ENCODE assay signal across 9 mouse cellular contexts in genomic region chr6:7472366-7473026, GRCm38 (mm10).
DNase-seq lines count a peak whose midpoint lies in the region; ATAC-seq lines count a peak whose summit lies in the region.
"Had no signal": no experiment of that assay in that cellular context is flagged by ENCODE, and none has a peak within 500 bp of the region (broad histone marks: within the 10 kb centered on the region; RNA-seq: fewer than 3 reads in every experiment).

No protein-coding gene starts in this region.

- H3K4me2 ChIP-seq in hindbrain, embryonic 15.5 days: no peak overlapping the region
- no peak overlapping the region for H3K4me2 ChIP-seq in hindbrain, embryonic 14.5 days (replicated peaks)
- H3K4me2 ChIP-seq in liver, embryonic 12.5 days: no peak overlapping the region
- no peak overlapping the region for H3K4me2 ChIP-seq in midbrain, embryonic 16.5 days (ENCODE audit: low read length)

- peak; percentile 69; the same call in 1 of the 2 replicates for ATAC-seq in hindbrain, embryonic 15.5 days (ENCODE audit: low FRiP score, low read depth)
- no peak for ATAC-seq in hindbrain, embryonic 14.5 days (ENCODE audit: low FRiP score)
- no peak for ATAC-seq in liver, embryonic 12.5 days
- ATAC-seq in midbrain, embryonic 16.5 days: no peak

- H3K9ac ChIP-seq in hindbrain, embryonic 15.5 days: no peak overlapping the region
- no peak overlapping the region for H3K9ac ChIP-seq in hindbrain, embryonic 14.5 days
- H3K9ac ChIP-seq in liver, embryonic 12.5 days: no peak overlapping the region
- H3K9ac ChIP-seq in midbrain, embryonic 16.5 days (ENCODE audit: low read depth, low read length): no peak overlapping the region
- H3K9ac ChIP-seq: liver, embryonic 14.5 days had no signal

- H3K4me1 ChIP-seq in hindbrain, embryonic 15.5 days (replicated peaks): no peaks in the 10 kb centered on the region
- H3K4me1 ChIP-seq in hindbrain, embryonic 14.5 days (replicated peaks; ENCODE audit: control insufficient read depth, insufficient read depth, low read length): no peaks in the 10 kb centered on the region
- H3K4me1 ChIP-seq in liver, embryonic 12.5 days: no peaks in the 10 kb centered on the region
- H3K4me1 ChIP-seq in midbrain, embryonic 16.5 days (ENCODE audit: control insufficient read depth, insufficient read depth, low read length): no peaks in the 10 kb centered on the region

- DNase-seq in hindbrain, embryonic 14.5 days (ENCODE audit: low spot score): no peak
- DNase-seq in 3T3-L1 (ENCODE audit: low read depth, low spot score): peak; percentile 91
- peak; percentile 47 for DNase-seq in adrenal gland, postnatal 25 days
- DNase-seq in layer of hippocampus, adult 11-12 months (ENCODE audit: low spot score): peak; percentile 38
- no peak for DNase-seq in embryo, embryonic 11 days

- 65% methylated on average over 7 of the region's 7 CpGs for WGBS in hindbrain, embryonic 15.5 days
- WGBS in hindbrain, embryonic 14.5 days: 70% methylated on average over 7 of the region's 7 CpGs
- 37% methylated on average over 7 of the region's 7 CpGs for WGBS in liver, embryonic 12.5 days (ENCODE audit: insufficient replicate concordance)
- 69% methylated on average over 7 of the region's 7 CpGs for WGBS in midbrain, embryonic 16.5 days

- H3K36me3 ChIP-seq in hindbrain, embryonic 15.5 days: no peaks in the 10 kb centered on the region
- H3K36me3 ChIP-seq in hindbrain, embryonic 14.5 days (replicated peaks; ENCODE audit: control insufficient read depth, insufficient read depth): no peaks in the 10 kb centered on the region
- H3K36me3 ChIP-seq in liver, embryonic 12.5 days: no peaks in the 10 kb centered on the region
- no peaks in the 10 kb centered on the region for H3K36me3 ChIP-seq in midbrain, embryonic 16.5 days (ENCODE audit: control insufficient read depth, insufficient read depth, low read length)

- H3K9me3 ChIP-seq in hindbrain, embryonic 15.5 days: no peaks in the 10 kb centered on the region
- no peaks in the 10 kb centered on the region for H3K9me3 ChIP-seq in hindbrain, embryonic 14.5 days (ENCODE audit: control insufficient read depth, low read length)
- H3K9me3 ChIP-seq in liver, embryonic 12.5 days (replicated peaks): no peaks in the 10 kb centered on the region
- H3K9me3 ChIP-seq in midbrain, embryonic 16.5 days (replicated peaks; ENCODE audit: control insufficient read depth, low read length, poor library complexity, severe bottlenecking): no peaks in the 10 kb centered on the region

- no peak overlapping the region for H3K4me3 ChIP-seq in hindbrain, embryonic 15.5 days
- no peak overlapping the region for H3K4me3 ChIP-seq in hindbrain, embryonic 14.5 days (replicated peaks; ENCODE audit: low read length)
- no peak overlapping the region for H3K4me3 ChIP-seq in liver, embryonic 12.5 days
- no peak overlapping the region for H3K4me3 ChIP-seq in midbrain, embryonic 16.5 days (ENCODE audit: low read depth, low read length)

- no peaks in the 10 kb centered on the region for H3K27me3 ChIP-seq in hindbrain, embryonic 15.5 days
- no peaks in the 10 kb centered on the region for H3K27me3 ChIP-seq in hindbrain, embryonic 14.5 days (ENCODE audit: control insufficient read depth, insufficient read depth, low read length)
- H3K27me3 ChIP-seq in liver, embryonic 12.5 days (replicated peaks): no peaks in the 10 kb centered on the region
- no peaks in the 10 kb centered on the region for H3K27me3 ChIP-seq in midbrain, embryonic 16.5 days (ENCODE audit: control insufficient read depth, insufficient read depth, low read depth, low read length)

- H3K27ac ChIP-seq in hindbrain, embryonic 15.5 days (replicated peaks): no peak overlapping the region
- no peak overlapping the region for H3K27ac ChIP-seq in hindbrain, embryonic 14.5 days
- H3K27ac ChIP-seq in liver, embryonic 12.5 days: no peak overlapping the region
- H3K27ac ChIP-seq in midbrain, embryonic 16.5 days (ENCODE audit: low read length): no peak overlapping the region
- H3K27ac ChIP-seq: liver, embryonic 14.5 days had no signal

Comparison
In these comparisons a context has a peak if more than half of its experiments do, and no peak if none do; other contexts are left out.
1. DNase-seq: peak in 3T3-L1 (single experiment), adrenal gland, postnatal 25 days (single experiment) and layer of hippocampus, adult 11-12 months (single experiment); none in hindbrain, embryonic 14.5 days (single experiment) and embryo, embryonic 11 days (single experiment).